Mouse (Mus musculus) erythroblast, embryonic 14.5 days (primary cell): ENCODE results near the gene Ifna2.

ENCODE experiments used
- GATA1 ChIP-seq: IDR thresholded peaks from 2 replicates; pipeline ENCODE4 v1.6.1; 2012; ENCODE audit warnings: low read length, inconsistent platforms, mixed read lengths
- TAL1 ChIP-seq: IDR thresholded peaks from 3 replicates; pipeline ENCODE4 v1.6.1; 2012; ENCODE audit warnings: low read length, inconsistent platforms, mixed read lengths

GRCm38 (mm10) chr4:88721791-88722721, 38.3 kb upstream of the Ifna2 start, which contains the start of the genes Gm26566 and Klhl9:
- TF ChIP-seq GATA1 (no peak), TAL1 (no peak)
